Mouse (Mus musculus): ENCODE data around the gene Il20rb. TPM values are rescaled to one million over a fixed set of nuclear protein-coding genes. Genes with fewer than 3 reads are reported as not detected.

The Il20rb gene
- total and polyA plus RNA-seq, 3 experiments = 0.86 to 2.0 (median 1.6) TPM

DNA sequence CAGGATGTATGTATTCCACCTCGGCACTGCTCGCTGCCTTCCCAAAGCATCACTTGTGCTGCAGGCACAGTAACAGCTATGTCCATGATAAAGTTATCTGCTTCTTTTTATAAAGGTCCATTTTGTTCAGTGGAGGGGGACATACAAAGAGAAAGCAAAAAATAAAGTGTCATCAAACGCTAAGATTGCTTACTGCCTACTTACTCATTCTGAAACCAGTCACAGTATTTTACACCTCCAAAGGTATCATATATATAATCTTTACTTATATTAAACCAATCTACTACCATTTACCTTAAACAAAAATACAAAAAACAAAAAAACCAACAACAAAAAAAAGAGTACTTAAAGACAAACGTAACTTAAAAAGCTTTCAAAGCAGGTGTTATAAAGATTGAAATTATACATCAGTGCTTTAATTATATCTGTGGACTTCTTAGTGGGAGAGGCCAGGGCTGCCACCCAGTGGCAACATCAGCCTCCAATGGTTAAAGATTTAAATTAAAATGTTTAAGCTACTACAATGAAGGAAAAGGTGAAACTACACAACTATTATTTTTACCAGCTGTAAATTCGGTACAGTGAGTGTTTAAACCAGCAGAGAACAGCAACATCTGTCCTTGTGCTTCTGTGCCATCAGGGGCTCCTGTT lies 7.1 kb upstream of the Il20rb start:
- H3K4me3 ChIP-seq = no peak overlapping the region
- WGBS = 50% methylated on average over 5 of the region's 5 CpGs
- DNase-seq = no peak
- no peaks in the 10 kb centered on the region for H3K27me3 ChIP-seq (ENCODE audit: control insufficient read depth, insufficient read depth, low read length)
- intact Hi-C loops (cut with DNase I) = loop anchor here (2.0 kb wide), 2 partner anchors 13 to 39 kb away; no protein-coding TSS in a partner anchor
- H3K36me3 ChIP-seq (ENCODE audit: control insufficient read depth, insufficient read depth, low read length) = peaks cover 68% of the 10 kb centered on the region
- H3K9ac ChIP-seq (ENCODE audit: low read depth, low read length) = no peak overlapping the region
- peaks cover 8% of the 10 kb centered on the region for H3K4me1 ChIP-seq (ENCODE audit: control insufficient read depth, insufficient read depth, low read length)
- peaks cover 2% of the 10 kb centered on the region; the same call in 1 of the 2 replicates for H3K79me2 ChIP-seq (replicated peaks; ENCODE audit: control insufficient read depth, insufficient read depth, low read length)
- TF ChIP-seq CTCF (IDR thresholded peaks at IDR 0.05) = peak; percentile 65
- TF ChIP-seq EP300 (IDR thresholded peaks at IDR 0.05; ENCODE audit: insufficient read depth, low read depth, low read length) = no peak
- peak overlapping the region; percentile 64; the same call in 1 of the 2 replicates for H3K27ac ChIP-seq

- H3K4me3 ChIP-seq = no peak overlapping the region
- H3K9ac ChIP-seq (ENCODE audit: low read depth, low read length) = no peak overlapping the region
- no peaks in the 10 kb centered on the region for H3K27me3 ChIP-seq (ENCODE audit: control insufficient read depth, insufficient read depth, low read length)
- peaks cover 63% of the 10 kb centered on the region for H3K36me3 ChIP-seq (ENCODE audit: control insufficient read depth, insufficient read depth, low read length)
- intact Hi-C loops (cut with DNase I) = no loop called here
- peak overlapping the region; percentile 59 for H3K27ac ChIP-seq
- no peak for DNase-seq
- H3K79me2 ChIP-seq (replicated peaks; ENCODE audit: control insufficient read depth, insufficient read depth, low read length) = 0 out of 2 replicates have a peak, but pooled peaks cover 2% of the 10 kb centered on the region
- TF ChIP-seq EP300 (IDR thresholded peaks at IDR 0.05; ENCODE audit: insufficient read depth, low read depth, low read length) (no peak), CTCF (IDR thresholded peaks at IDR 0.05) (no peak)
- H3K4me1 ChIP-seq (ENCODE audit: control insufficient read depth, insufficient read depth, low read length) = peaks cover 12% of the 10 kb centered on the region
- WGBS = 69% methylated on average over 1 of the region's 1 CpGs
These were observed 4.8 kb upstream of the Il20rb start for GRCm38 (mm10) chr9:100491424-100491823.

DNA sequence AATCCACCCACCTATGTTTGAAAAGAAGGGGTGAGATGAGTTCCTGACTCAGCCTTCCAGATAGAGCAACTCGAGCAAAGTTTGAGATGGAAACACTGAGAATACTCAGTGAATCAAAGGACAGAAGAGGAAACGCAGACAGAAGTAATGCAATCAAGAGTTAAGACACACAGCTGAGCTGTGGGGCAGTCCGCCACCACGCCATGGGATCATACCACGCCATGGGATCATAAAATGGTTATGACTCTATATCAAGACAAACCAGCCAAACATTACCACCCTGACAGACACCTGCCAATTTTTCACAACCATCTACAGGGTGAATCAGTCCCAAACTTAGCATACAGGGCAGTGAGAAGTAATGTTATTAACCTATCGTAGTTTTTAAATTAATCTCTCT lies 2.4 kb upstream of the Il20rb start:
- H3K36me3 ChIP-seq (ENCODE audit: control insufficient read depth, insufficient read depth, low read length) = peaks cover 53% of the 10 kb centered on the region
- no peak overlapping the region for H3K9ac ChIP-seq (ENCODE audit: low read depth, low read length)
- TF ChIP-seq POLR2A (IDR thresholded peaks at IDR 0.05; ENCODE audit: insufficient read depth, low read depth, low read length) (no peak), CTCF (IDR thresholded peaks at IDR 0.05) (no peak), EP300 (IDR thresholded peaks at IDR 0.05; ENCODE audit: insufficient read depth, low read depth, low read length) (no peak)
- 81% methylated on average over 6 of the region's 6 CpGs for WGBS
- H3K4me1 ChIP-seq (ENCODE audit: control insufficient read depth, insufficient read depth, low read length) = peaks cover 14% of the 10 kb centered on the region
- intact Hi-C loops (cut with DNase I) = loop anchor here (1.0 kb wide), 1 partner anchor 18 kb away; no protein-coding TSS in a partner anchor
- H3K79me2 ChIP-seq (replicated peaks; ENCODE audit: control insufficient read depth, insufficient read depth, low read length) = 0 out of 2 replicates have a peak, but pooled peaks cover 2% of the 10 kb centered on the region
- no peak for DNase-seq
- no peaks in the 10 kb centered on the region for H3K27me3 ChIP-seq (ENCODE audit: control insufficient read depth, insufficient read depth, low read length)
- peak overlapping the region; percentile 53 for H3K27ac ChIP-seq
- H3K4me3 ChIP-seq = no peak overlapping the region

- H3K27ac ChIP-seq = peak overlapping the region; percentile 72
- DNase-seq = no peak
- WGBS = 46% methylated on average over 7 of the region's 7 CpGs
- TF ChIP-seq EP300 (IDR thresholded peaks at IDR 0.05; ENCODE audit: insufficient read depth, low read depth, low read length) (0 out of 2 replicates have a peak, but pooled peaks have one; percentile 15), CTCF (IDR thresholded peaks at IDR 0.05) (no peak), POLR2A (IDR thresholded peaks at IDR 0.05; ENCODE audit: insufficient read depth, low read depth, low read length) (peak; percentile 28; the same call in 1 of the 2 replicates)
- no peaks in the 10 kb centered on the region for H3K27me3 ChIP-seq (ENCODE audit: control insufficient read depth, insufficient read depth, low read length)
- 0 out of 2 replicates have a peak, but pooled peaks cover 2% of the 10 kb centered on the region for H3K79me2 ChIP-seq (replicated peaks; ENCODE audit: control insufficient read depth, insufficient read depth, low read length)
- peaks cover 49% of the 10 kb centered on the region for H3K36me3 ChIP-seq (ENCODE audit: control insufficient read depth, insufficient read depth, low read length)
- H3K4me1 ChIP-seq (ENCODE audit: control insufficient read depth, insufficient read depth, low read length) = peaks cover 14% of the 10 kb centered on the region
- H3K9ac ChIP-seq (ENCODE audit: low read depth, low read length) = no peak overlapping the region
- no peak overlapping the region for H3K4me3 ChIP-seq
- intact Hi-C loops (cut with DNase I) = loop anchor here (1.0 kb wide), 1 partner anchor 17 kb away; no protein-coding TSS in a partner anchor
These were observed 1.6 kb upstream of the Il20rb start for GRCm38 (mm10) chr9:100488056-100488713.

DNA sequence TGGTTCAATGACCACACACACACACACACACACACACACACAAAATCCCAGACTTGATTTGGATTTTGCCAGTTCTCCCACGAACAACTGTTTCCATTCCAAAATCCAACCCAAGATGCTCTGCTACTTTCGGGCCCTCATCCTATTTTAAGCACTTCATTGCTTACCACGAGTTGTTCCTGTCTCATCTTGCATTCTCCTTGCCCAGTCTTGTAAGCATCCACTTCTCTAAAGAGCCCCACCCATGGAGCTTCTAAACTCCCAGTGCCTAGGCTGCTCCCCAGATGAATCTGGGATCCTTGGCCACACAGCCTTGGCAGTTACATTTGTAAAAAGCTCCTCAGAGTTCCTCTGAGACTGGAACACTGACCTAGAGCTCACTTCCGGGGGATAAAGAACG lies 3.3 kb downstream of the Il20rb start:
- no peak for DNase-seq
- peaks cover 16% of the 10 kb centered on the region for H3K36me3 ChIP-seq (ENCODE audit: control insufficient read depth, insufficient read depth, low read length)
- TF ChIP-seq EP300 (IDR thresholded peaks at IDR 0.05; ENCODE audit: insufficient read depth, low read depth, low read length) (no peak), POLR2A (IDR thresholded peaks at IDR 0.05; ENCODE audit: insufficient read depth, low read depth, low read length) (no peak), CTCF (IDR thresholded peaks at IDR 0.05) (no peak)
- no peaks in the 10 kb centered on the region for H3K79me2 ChIP-seq (replicated peaks; ENCODE audit: control insufficient read depth, insufficient read depth, low read length)
- no peaks in the 10 kb centered on the region for H3K27me3 ChIP-seq (ENCODE audit: control insufficient read depth, insufficient read depth, low read length)
- H3K9ac ChIP-seq (ENCODE audit: low read depth, low read length) = no peak overlapping the region
- H3K4me3 ChIP-seq = no peak overlapping the region
- peaks cover 9% of the 10 kb centered on the region for H3K4me1 ChIP-seq (ENCODE audit: control insufficient read depth, insufficient read depth, low read length)
- intact Hi-C loops (cut with DNase I) = no loop called here
- WGBS = 59% methylated on average over 5 of the region's 5 CpGs
- no peak overlapping the region for H3K27ac ChIP-seq

GRCm38 (mm10) chr9:100481626-100482025 lies 5.0 kb downstream of the Il20rb start:
- no peak for DNase-seq
- intact Hi-C loops (cut with DNase I) = no loop called here
- Histone ChIP-seq H3K4me3 (no peak overlapping the region), H3K27me3 (ENCODE audit: control insufficient read depth, insufficient read depth, low read length) (no peaks in the 10 kb centered on the region), H3K9ac (ENCODE audit: low read depth, low read length) (no peak overlapping the region), H3K79me2 (replicated peaks; ENCODE audit: control insufficient read depth, insufficient read depth, low read length) (no peaks in the 10 kb centered on the region), H3K4me1 (ENCODE audit: control insufficient read depth, insufficient read depth, low read length) (peaks cover 4% of the 10 kb centered on the region), H3K27ac (no peak overlapping the region), H3K36me3 (ENCODE audit: control insufficient read depth, insufficient read depth, low read length) (peaks cover 7% of the 10 kb centered on the region)
- WGBS = 87% methylated on average over 6 of the region's 6 CpGs
- no peak for TF ChIP-seq POLR2A (IDR thresholded peaks at IDR 0.05; ENCODE audit: insufficient read depth, low read depth, low read length)
- no peak for TF ChIP-seq CTCF (IDR thresholded peaks at IDR 0.05)
- no peak for TF ChIP-seq EP300 (IDR thresholded peaks at IDR 0.05; ENCODE audit: insufficient read depth, low read depth, low read length)

Measured in heart, adult 2 months (tissue).